Mouse (Mus musculus): ENCODE data around the gene Vmn1r183.
"Not testable (repeated sequence)": the region's sequence is repeated elsewhere in the genome, so short reads cannot be mapped to it uniquely, and the experiment has no call there.

Vmn1r183 gene

DNA sequence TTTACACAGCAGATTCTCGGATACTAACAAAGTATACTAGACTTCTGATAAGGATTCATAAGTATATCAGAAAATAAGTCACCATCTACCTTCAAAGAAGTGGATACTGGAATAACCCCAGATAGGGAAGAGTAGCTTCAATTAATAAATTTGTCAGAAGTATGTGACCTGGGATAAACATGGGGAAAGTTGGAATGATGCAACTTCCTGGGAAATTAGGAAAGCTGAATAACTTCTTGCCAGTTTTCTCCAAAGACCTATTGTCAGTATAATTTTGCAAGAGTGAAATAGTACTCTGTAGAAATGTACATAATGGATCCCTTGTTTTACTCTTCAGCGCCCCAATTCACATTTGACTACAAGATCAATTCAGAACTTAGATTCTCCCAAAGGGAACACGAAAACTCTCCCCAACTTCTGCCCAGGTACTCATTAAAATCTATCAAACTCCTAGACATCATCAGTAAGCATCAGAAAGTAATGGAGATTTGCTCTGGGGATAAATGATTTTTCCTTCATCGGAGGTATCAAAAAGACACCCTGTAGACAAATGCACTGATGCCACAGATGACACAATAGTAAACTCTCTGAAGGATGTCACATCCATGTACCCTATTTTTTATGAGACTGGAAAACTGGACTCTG is at the start of gene Vmn1r183:
Vmn1r183 (plus strand) TSS at position 595 of the 645 bp plus-strand sequence.
- DNase-seq (ENCODE audit: extremely low spot score, low spot score), result no peak

DNA sequence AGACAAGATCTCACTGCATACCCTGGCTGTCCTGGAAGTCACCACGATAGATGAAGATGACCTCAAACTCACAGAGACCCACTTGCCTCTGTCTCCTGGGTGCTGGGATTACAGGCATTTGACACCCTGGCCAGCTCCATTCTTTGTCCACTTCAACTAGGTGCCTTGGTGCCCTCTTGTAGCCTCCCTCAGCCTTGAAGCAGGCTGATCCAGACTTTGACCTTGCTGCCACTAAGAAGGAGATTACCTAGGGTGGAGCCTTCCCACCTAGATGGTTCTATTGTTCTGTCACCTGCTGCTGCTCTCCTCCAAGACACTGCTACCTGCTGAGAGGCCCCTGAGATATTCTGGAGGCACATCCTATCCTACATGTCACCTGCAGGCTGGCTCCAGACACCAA is 21.4 kb downstream of the Vmn1r183 start:
- not testable (repeated sequence) for DNase-seq (ENCODE audit: extremely low spot score, low spot score)

DNA sequence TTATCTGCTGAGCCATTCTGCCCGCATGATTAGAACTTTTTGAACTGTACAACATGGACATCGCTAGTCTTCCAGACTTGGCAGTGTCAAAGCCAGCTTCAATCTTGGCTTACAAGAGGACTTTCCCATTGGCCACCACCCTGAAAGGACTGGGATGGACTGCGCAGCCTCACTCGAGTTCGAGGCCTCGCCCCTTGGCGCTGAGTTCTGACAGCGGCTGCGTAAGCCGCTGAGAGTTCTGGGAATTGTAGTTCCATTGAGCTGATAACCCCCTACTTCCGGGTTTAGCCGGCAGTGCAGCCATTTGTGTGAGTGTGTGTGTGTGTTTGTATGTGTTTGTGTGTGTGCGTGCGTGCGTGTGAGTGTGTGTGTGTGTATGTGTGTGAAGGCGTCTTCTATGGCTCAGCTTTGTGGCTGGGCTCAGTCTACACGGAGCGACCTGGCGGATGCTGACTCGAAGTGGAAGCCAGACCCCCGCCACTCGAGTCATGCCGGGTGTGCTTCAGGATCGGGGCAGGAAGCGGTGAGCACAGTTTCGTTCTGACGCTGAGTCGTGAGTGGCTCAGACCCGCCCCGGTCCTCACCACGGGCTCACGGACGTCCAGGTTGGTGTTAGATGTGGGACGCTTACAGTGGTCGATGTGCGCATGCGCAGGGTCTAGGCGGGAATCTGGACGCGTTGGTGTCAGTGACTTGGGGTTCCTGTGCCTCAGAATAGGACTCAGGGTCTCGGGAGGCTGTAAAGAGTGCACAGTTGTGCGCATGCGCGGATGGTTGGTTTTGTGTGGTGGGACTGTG is 28.8 kb downstream of the Vmn1r183 start, which contains the start of gene Zfp180:
Zfp180 (plus strand) TSS at position 291 of the 798 bp plus-strand sequence.
- DNase-seq (ENCODE audit: extremely low spot score, low spot score), result peak; percentile 88

- DNase-seq (ENCODE audit: extremely low spot score, low spot score), result peak; percentile 14
These were observed 29.6 kb downstream of the Vmn1r183 start for GRCm38 (mm10) chr7:24082457-24083235.

GRCm38 (mm10) chr7:24086871-24087270 is 33.8 kb downstream of the Vmn1r183 start:
- DNase-seq (ENCODE audit: extremely low spot score, low spot score), result no peak

DNA sequence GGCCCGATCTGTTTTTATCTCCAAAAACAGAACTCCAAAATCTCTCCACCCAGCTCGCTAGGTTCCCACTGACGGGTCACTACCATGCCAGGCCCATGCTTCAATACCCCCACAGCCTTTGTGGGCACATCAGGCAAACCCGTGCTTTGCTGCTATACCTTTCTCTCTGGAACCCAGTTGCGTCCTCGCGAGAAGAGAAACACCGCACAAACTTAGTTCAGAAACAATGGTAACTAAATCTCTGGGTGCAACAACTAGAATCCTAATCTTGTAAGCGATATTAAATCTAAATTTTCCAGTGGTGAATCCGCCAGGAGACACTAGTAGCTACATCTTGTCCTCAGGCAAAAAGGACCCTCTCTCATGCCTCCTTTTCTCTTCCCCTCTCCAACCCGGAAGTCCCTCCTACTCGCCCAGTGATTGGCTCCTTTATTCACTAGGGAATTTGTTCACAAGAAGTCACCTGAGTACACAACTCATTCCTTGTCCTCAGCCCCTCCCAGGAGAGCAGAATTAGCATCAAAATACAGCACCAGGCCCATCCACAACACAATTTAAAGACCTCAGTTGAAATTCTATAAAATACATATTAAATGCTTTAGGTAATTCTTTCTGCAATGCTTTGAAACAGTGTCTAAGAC is 34.6 kb downstream of the Vmn1r183 start:
- no peak for DNase-seq (ENCODE audit: extremely low spot score, low spot score)

DNA sequence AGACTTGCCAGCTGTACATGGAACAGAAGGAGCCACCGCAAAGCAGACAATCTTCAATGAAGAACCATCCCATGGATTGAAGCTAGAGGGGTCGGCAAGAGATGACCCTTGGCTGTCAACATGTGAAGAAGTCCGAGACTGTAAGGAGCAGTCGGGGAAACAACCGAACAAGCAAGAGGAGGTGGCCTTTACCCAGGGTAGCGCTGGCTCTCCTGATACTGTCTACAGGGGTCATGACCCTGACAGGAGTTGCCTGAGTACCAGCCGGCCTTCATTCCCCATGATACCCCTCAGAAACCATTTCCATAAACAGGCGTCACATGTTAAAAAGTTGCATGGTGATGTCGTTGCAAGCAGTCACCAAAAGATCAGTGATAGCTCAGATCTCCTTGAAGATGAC is 51.3 kb downstream of the Vmn1r183 start:
- DNase-seq (ENCODE audit: extremely low spot score, low spot score), result no peak

DNA sequence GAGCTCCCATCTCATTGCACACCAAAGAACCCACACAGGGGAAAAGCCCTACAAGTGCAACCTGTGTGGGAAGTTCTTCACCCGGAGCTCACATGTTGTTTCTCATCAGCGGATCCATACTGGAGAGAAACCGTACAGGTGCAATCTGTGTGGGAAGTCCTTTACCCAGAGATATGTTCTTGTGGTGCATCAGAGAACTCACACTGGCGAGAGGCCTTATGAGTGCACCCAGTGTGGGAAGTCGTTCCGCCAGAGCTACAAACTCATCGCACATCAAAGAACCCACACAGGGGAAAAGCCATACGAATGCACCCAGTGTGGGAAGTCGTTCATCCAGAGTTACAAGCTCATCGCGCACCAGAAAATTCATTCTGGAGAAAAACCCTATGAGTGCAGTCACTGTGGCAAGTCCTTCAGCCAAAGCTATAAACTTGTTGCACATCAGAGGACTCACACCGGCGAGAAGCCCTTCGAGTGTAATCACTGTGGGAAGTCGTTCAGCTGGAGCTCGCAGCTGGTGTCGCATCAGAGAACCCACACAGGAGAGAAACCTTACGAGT is 52.2 kb downstream of the Vmn1r183 start:
- no peak for DNase-seq (ENCODE audit: extremely low spot score, low spot score)

GRCm38 (mm10) chr7:24110839-24111238 is 57.8 kb downstream of the Vmn1r183 start:
- DNase-seq (ENCODE audit: extremely low spot score, low spot score), result no peak

- no peak for DNase-seq (ENCODE audit: extremely low spot score, low spot score)
These were observed 58.7 kb downstream of the Vmn1r183 start for GRCm38 (mm10) chr7:24111772-24112155.

DNA sequence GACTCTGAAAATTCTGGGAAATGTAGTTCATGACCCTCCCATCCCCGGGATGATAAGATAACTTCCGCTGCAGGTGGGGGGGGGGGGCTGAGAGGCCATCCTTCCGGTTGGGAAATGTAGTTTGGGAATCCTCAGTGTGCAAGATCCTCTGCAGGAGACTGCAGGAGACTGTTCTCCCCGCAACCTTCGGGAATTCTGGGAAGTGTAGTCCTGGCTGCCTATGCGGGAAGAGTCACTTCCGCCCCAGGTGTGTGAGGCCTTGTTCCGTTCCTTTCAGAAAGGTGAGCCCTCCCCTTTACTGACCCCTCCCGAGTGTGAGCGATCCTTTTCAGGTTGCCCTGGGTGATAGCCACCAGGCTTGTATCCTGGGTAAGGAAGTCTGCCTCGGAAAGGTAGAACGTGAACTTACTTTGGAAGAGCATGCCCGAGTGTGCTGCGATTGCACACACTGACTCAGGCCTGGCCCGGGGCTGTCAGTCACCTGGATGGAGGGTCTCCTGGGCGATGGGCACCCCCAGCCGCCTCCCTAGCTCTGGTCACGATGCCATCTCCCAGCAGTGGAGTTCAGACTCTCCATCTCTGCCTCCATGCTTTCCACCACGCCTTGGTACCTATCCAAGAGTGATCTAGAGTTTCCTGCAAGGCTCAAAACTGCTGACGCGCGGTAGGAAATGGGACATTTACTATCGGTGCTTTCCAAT is 59.3 kb downstream of the Vmn1r183 start, which contains the start of gene Zfp112:
Zfp112 (plus strand) TSS at position 159 of the 701 bp plus-strand sequence.
- DNase-seq (ENCODE audit: extremely low spot score, low spot score), result peak; percentile 89

DNA sequence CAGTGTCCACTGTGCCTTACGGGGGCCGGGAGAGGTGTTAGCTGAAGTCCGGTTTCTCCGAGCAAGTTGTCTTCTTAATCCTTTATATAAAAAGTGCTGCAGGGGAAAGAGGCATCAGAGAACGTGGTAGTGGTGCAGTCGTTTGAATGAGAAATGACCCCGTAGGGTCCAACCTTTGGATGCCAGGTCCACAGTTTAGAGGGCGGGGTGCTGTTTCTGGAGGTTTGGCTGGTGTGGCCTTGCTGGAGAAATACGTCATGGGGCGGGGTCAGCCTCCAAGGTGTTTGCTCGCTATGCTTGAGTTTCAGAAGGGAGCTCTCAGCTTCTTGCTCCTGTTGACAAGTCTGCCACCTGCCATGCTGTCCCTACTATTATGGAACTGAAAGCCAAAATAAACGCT is 59.9 kb downstream of the Vmn1r183 start:
- no peak for DNase-seq (ENCODE audit: extremely low spot score, low spot score)

Data from neural tube, embryonic 10.5 days (tissue).